Mouse (Mus musculus) myocyte (in vitro differentiated cells): ENCODE measurements at regions not wholly inside any gene's neighbourhood (a gene's known extent, or its start where the extent isn't known, plus 50 kb on each side); places are given as distances from the start of the nearest gene placed in this dataset.

Experiments used
- MAX ChIP-seq: IDR thresholded peaks from one replicate; pipeline ENCODE4 v1.6.1; 2011; ENCODE audit warnings: low read depth, mild to moderate bottlenecking, control low read depth
- USF1 ChIP-seq: IDR thresholded peaks from one replicate; pipeline ENCODE4 v1.6.1; 2011; ENCODE audit warnings: low read depth, mild to moderate bottlenecking, control low read depth, moderate library complexity

DNA sequence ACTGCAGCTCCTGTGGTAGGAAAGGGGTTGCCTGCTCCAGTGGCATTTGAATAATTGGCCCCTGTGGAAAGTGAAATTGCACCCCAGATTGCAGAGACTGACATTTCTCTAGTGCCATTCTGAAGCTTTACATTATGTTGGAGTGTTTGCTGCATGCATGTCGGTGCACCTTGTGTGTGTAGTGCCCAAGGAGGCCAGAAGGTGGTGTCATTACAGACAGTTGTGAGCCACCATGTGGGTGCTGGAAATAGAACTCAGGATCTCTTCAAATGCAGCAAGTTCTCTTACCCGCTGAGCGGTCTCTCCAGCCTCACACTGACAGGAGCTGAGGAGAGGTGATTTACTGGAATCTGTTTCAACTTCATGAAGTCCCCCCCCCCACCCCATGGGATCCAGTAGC, 60.3 kb upstream of the Cdh4 start:
- TF ChIP-seq MAX (no peak), USF1 (no peak)
